Mouse (Mus musculus): Measurements from ENCODE around the gene Stx2. TPM values are rescaled to one million over a fixed set of nuclear protein-coding genes. Genes with fewer than 3 reads are reported as not detected.

Stx2 gene
- polyA plus RNA-seq, 1 experiment from 2014 or later: 65.5 TPM

GRCm38 (mm10) chr5:128952291-128953195 is 55.8 kb downstream of the Stx2 start:
- no peak for ATAC-seq (ENCODE audit: insufficient read depth)
- WGBS (ENCODE audit: insufficient replicate concordance): 3% methylated on average over 35 of the region's 35 CpGs
- H3K4me2 ChIP-seq: peak overlapping the region; percentile 25
- no peak overlapping the region for H3K4me3 ChIP-seq (replicated peaks)
- H3K9me3 ChIP-seq (replicated peaks): no peaks in the 10 kb centered on the region
- H3K36me3 ChIP-seq (replicated peaks): no peaks in the 10 kb centered on the region
- no peak overlapping the region for H3K27ac ChIP-seq (replicated peaks)
- H3K9ac ChIP-seq: no peak overlapping the region
- H3K4me1 ChIP-seq (replicated peaks): no peaks in the 10 kb centered on the region
- peaks cover 20% of the 10 kb centered on the region for H3K27me3 ChIP-seq

GRCm38 (mm10) chr5:128951472-128951871 is 56.9 kb downstream of the Stx2 start:
- no peaks in the 10 kb centered on the region for H3K4me1 ChIP-seq (replicated peaks)
- no peak overlapping the region for H3K4me2 ChIP-seq
- H3K27ac ChIP-seq (replicated peaks): no peak overlapping the region
- no peaks in the 10 kb centered on the region for H3K36me3 ChIP-seq (replicated peaks)
- H3K4me3 ChIP-seq (replicated peaks): no peak overlapping the region
- peaks cover 20% of the 10 kb centered on the region for H3K27me3 ChIP-seq
- H3K9me3 ChIP-seq (replicated peaks): no peaks in the 10 kb centered on the region
- WGBS (ENCODE audit: insufficient replicate concordance): 38% methylated on average over 4 of the region's 4 CpGs
- H3K9ac ChIP-seq: no peak overlapping the region
- ATAC-seq (ENCODE audit: insufficient read depth): no peak

GRCm38 (mm10) chr5:128947093-128947492 is 61.3 kb downstream of the Stx2 start:
- Histone ChIP-seq H3K4me3 (replicated peaks) (no peak overlapping the region), H3K4me1 (replicated peaks) (no peaks in the 10 kb centered on the region), H3K9ac (no peak overlapping the region), H3K27me3 (peaks cover 4% of the 10 kb centered on the region; the same call in 1 of the 2 replicates), H3K36me3 (replicated peaks) (no peaks in the 10 kb centered on the region), H3K27ac (replicated peaks) (no peak overlapping the region), H3K9me3 (replicated peaks) (no peaks in the 10 kb centered on the region), H3K4me2 (no peak overlapping the region)
- 59% methylated on average over 5 of the region's 5 CpGs for WGBS (ENCODE audit: insufficient replicate concordance)
- no peak for ATAC-seq (ENCODE audit: insufficient read depth)

GRCm38 (mm10) chr5:128940436-128940835 is 67.9 kb downstream of the Stx2 start:
- WGBS (ENCODE audit: insufficient replicate concordance): 69% methylated on average over 10 of the region's 10 CpGs
- Histone ChIP-seq H3K27ac (replicated peaks) (no peak overlapping the region), H3K4me1 (replicated peaks) (no peaks in the 10 kb centered on the region), H3K4me2 (no peak overlapping the region), H3K9me3 (replicated peaks) (no peaks in the 10 kb centered on the region), H3K4me3 (replicated peaks) (no peak overlapping the region), H3K27me3 (no peaks in the 10 kb centered on the region), H3K9ac (no peak overlapping the region), H3K36me3 (replicated peaks) (no peaks in the 10 kb centered on the region)
- no peak for ATAC-seq (ENCODE audit: insufficient read depth)

GRCm38 (mm10) chr5:128935359-128935899 is 72.9 kb downstream of the Stx2 start:
- no peak for ATAC-seq (ENCODE audit: insufficient read depth)
- Histone ChIP-seq H3K4me2 (no peak overlapping the region), H3K9ac (no peak overlapping the region), H3K27me3 (no peaks in the 10 kb centered on the region), H3K4me3 (replicated peaks) (no peak overlapping the region), H3K4me1 (replicated peaks) (no peaks in the 10 kb centered on the region), H3K36me3 (replicated peaks) (no peaks in the 10 kb centered on the region), H3K9me3 (replicated peaks) (no peaks in the 10 kb centered on the region), H3K27ac (replicated peaks) (no peak overlapping the region)
- 63% methylated on average over 6 of the region's 6 CpGs for WGBS (ENCODE audit: insufficient replicate concordance)

Other genes with a start within 250 kb of the Stx2 start
- not detected in 2 replicates for gene Rimbp2, start 55.1 kb downstream of the Stx2 start, polyA plus RNA-seq (2015; fragmentation: Nextera tagmentation; extraction: Ambion mirVana)
- gene Ran, start 11.5 kb upstream of the Stx2 start, polyA plus RNA-seq (2015; fragmentation: Nextera tagmentation; extraction: Ambion mirVana): 371 and 412 TPM in 2 replicates
- gene Adgrd1, start 88.2 kb upstream of the Stx2 start, polyA plus RNA-seq (2015; fragmentation: Nextera tagmentation; extraction: Ambion mirVana): 0.21 and 0.23 TPM in 2 replicates

All from liver, embryonic 15.5 days (tissue).